Mouse (Mus musculus) forebrain, postnatal 0 days (tissue): ENCODE data around the gene Efna5. TPM values are rescaled to one million over a fixed set of nuclear protein-coding genes. Genes with fewer than 3 reads are reported as not detected.

Source experiments
- ATAC-seq: fragments of 200-750 bp; cut with Nextera tagmentation; 2 replicates; pipeline ENCODE4 v1.8.0; 2017; ENCODE audit warnings: mild to moderate bottlenecking, moderate library complexity
- DNase-seq: peaks from one replicate; pipeline ENCODE4 v3.0.0-alpha.2; 2015
- H3K27ac ChIP-seq: fragments of 300-500 bp; sonication (generic); 2 replicates; pipeline ENCODE4 v1.5.1; 2014; ENCODE audit warnings: low read depth, mild to moderate bottlenecking, antibody characterized with exemption, low read length, moderate library complexity, mixed read lengths
- H3K27me3 ChIP-seq: fragments of 300-500 bp; sonication (generic); 2 replicates; pipeline ENCODE4 v1.6.1; 2014; ENCODE audit warnings: mild to moderate bottlenecking, low read length, mixed read lengths; ENCODE audit not compliant: insufficient read depth
- H3K36me3 ChIP-seq: fragments of 300-500 bp; sonication (generic); 2 replicates; pipeline ENCODE4 v1.6.1; 2014; ENCODE audit warnings: mild to moderate bottlenecking, moderate library complexity; ENCODE audit not compliant: insufficient read depth
- H3K4me1 ChIP-seq: fragments of 300-500 bp; sonication (generic); 2 replicates; pipeline ENCODE4 v1.6.1; 2014; ENCODE audit warnings: antibody characterized with exemption; ENCODE audit not compliant: insufficient read depth
- H3K4me2 ChIP-seq: fragments of 300-500 bp; sonication (generic); 2 replicates; pipeline ENCODE4 v1.6.1; 2014; ENCODE audit warnings: low read depth, mild to moderate bottlenecking, moderate library complexity
- H3K4me3 ChIP-seq: fragments of 300-500 bp; sonication (generic); 2 replicates; pipeline ENCODE4 v1.5.1; 2014; ENCODE audit warnings: low read depth, low read length, mixed read lengths
- H3K9ac ChIP-seq: fragments of 300-500 bp; sonication (generic); 2 replicates; pipeline ENCODE4 v1.6.1; 2014; ENCODE audit warnings: mild to moderate bottlenecking
- H3K9me3 ChIP-seq: fragments of 300-500 bp; sonication (generic); 2 replicates; pipeline ENCODE4 v1.6.1; 2016; ENCODE audit warnings: low read length
- CTCF ChIP-seq: sonication (generic); IDR thresholded peaks from 2 replicates; pipeline ENCODE4 v1.5.1; 2016; ENCODE audit warnings: antibody characterized with exemption, control low read depth, low read depth
- WGBS: fragments of 180-500 bp; shearing (Covaris S2); extraction: QIAGEN DNeasy Blood & Tissue Kit; methylation state at CpG from one replicate; pipeline ENCODE4 v1.1.7; 2014; 5-methylcytosine and 5-hydroxymethylcytosine counted together
- polyA plus RNA-seq: library from polyadenylated mRNA; unstranded; fragments of >200 nt; fragmentation: Nextera tagmentation; extraction: Ambion mirVana; gene quantifications from 2 replicates; pipeline ENCODE4 v1.2.1, GENCODE M21; 2015
- total RNA-seq: library from RNA; depleted of rRNA; stranded (reverse); fragments of >200 nt; gene quantifications from 2 replicates; pipeline ENCODE4 v1.2.3, GENCODE M21; 2014

The Efna5 gene
- total and polyA plus RNA-seq, 2 experiments from 2014 or later: 7.0 to 27.0 TPM

DNA sequence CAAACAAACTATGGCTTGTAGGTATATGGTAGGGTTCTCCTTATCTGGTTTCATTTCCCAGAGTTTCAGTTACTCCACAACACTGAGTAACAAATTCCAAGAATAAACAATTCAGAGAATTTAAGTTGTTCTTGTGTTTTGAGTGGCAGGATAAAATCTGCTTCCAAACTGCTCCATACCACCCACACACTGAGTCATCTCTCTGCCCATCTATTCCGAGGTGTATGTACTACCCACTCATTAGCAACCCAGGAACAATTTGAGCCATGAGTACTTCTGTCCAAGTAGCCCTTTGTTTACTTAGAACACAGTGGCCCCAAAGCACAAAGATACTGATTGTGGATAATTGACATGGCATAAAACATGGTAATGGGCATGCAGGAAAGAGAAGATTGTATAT is 311.0 kb downstream of the Efna5 start:
- Histone ChIP-seq H3K27me3 (no peaks in the 10 kb centered on the region), H3K4me3 (no peak overlapping the region), H3K9ac (no peak overlapping the region), H3K36me3 (no peaks in the 10 kb centered on the region), H3K4me2 (no peak overlapping the region), H3K9me3 (no peaks in the 10 kb centered on the region), H3K4me1 (no peaks in the 10 kb centered on the region), H3K27ac (no peak overlapping the region)
- DNase-seq: no peak
- no peak for ATAC-seq
- 76% methylated on average over 1 of the region's 1 CpGs for WGBS
- TF ChIP-seq CTCF: no peak

GRCm38 (mm10) chr17:62568019-62568418 is 313.1 kb downstream of the Efna5 start:
- H3K4me3 ChIP-seq: no peak overlapping the region
- H3K9ac ChIP-seq: no peak overlapping the region
- H3K9me3 ChIP-seq: no peaks in the 10 kb centered on the region
- H3K27me3 ChIP-seq: no peaks in the 10 kb centered on the region
- no peak for TF ChIP-seq CTCF
- H3K4me1 ChIP-seq: no peaks in the 10 kb centered on the region
- DNase-seq (no peak), ATAC-seq (no peak)
- H3K36me3 ChIP-seq: no peaks in the 10 kb centered on the region
- no peak overlapping the region for H3K4me2 ChIP-seq
- no peak overlapping the region for H3K27ac ChIP-seq
- WGBS: 74% methylated on average over 4 of the region's 4 CpGs

DNA sequence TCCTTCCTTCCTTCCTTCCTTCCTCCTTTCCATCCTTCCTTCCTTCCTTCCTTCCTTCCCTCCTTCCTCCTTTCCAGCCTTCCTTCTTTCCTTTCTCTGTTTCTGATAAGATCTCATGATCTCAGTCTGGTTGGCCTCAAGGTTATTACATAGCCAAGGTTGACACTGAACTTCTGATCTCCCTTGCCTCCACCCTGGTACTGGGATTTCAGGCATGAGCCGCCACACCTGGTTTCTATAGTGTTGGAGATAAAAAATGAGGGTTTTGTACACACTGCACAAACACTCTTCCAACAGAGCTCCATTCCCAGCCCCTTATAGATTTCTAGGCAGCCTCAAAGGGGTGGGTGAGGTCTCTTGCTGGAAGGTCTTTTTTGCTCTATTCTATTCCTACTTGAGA is 315.5 kb downstream of the Efna5 start:
- H3K9me3 ChIP-seq: no peaks in the 10 kb centered on the region
- no peaks in the 10 kb centered on the region for H3K36me3 ChIP-seq
- no peak overlapping the region for H3K9ac ChIP-seq
- WGBS: 85% methylated on average over 1 of the region's 1 CpGs
- no peak overlapping the region for H3K4me2 ChIP-seq
- H3K4me1 ChIP-seq: no peaks in the 10 kb centered on the region
- no peaks in the 10 kb centered on the region for H3K27me3 ChIP-seq
- no peak for ATAC-seq
- H3K4me3 ChIP-seq: no peak overlapping the region
- no peak for DNase-seq
- TF ChIP-seq CTCF: no peak
- no peak overlapping the region for H3K27ac ChIP-seq

DNA sequence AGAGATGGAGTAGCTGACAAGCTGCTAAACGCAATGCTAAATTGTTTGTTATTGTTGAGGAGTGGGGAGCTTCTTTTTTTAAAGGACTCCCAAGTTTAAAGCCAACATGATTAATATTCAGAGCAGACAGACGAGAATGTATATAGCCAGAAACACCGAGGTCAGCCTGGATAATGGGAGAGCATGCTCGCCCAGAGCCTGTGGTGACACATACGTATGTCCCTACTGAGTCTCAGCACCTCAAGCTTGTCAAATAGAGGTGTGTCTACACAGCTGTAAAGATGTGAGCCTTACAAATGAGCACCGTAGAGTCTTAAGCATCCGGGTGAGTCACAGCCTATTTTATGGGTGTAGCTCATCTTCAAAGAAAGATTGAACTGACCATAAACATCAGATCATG is 318.7 kb downstream of the Efna5 start:
- Histone ChIP-seq H3K4me3 (no peak overlapping the region), H3K4me1 (no peaks in the 10 kb centered on the region), H3K27me3 (no peaks in the 10 kb centered on the region), H3K27ac (no peak overlapping the region), H3K9me3 (no peaks in the 10 kb centered on the region), H3K36me3 (no peaks in the 10 kb centered on the region), H3K9ac (no peak overlapping the region), H3K4me2 (no peak overlapping the region)
- no peak for TF ChIP-seq CTCF
- no peak for DNase-seq
- 75% methylated on average over 7 of the region's 7 CpGs for WGBS
- no peak for ATAC-seq

GRCm38 (mm10) chr17:62557215-62557614 is 323.9 kb downstream of the Efna5 start:
- H3K36me3 ChIP-seq: no peaks in the 10 kb centered on the region
- no peak for DNase-seq
- 31% methylated on average over 6 of the region's 6 CpGs for WGBS
- no peaks in the 10 kb centered on the region for H3K4me1 ChIP-seq
- no peaks in the 10 kb centered on the region for H3K27me3 ChIP-seq
- H3K27ac ChIP-seq: no peak overlapping the region
- no peak overlapping the region for H3K9ac ChIP-seq
- no peak overlapping the region for H3K4me2 ChIP-seq
- no peak overlapping the region for H3K4me3 ChIP-seq
- no peak for ATAC-seq
- no peak for TF ChIP-seq CTCF
- no peaks in the 10 kb centered on the region for H3K9me3 ChIP-seq
